Mouse (Mus musculus): Measurements from ENCODE around the gene Tmem203.

Tmem203 gene

GRCm38 (mm10) chr2:25290101-25290815, 35.0 kb downstream of the Tmem203 start:
- peak; percentile 86 for DNase-seq (ENCODE audit: low read depth, low spot score)

- no peak for DNase-seq (ENCODE audit: low read depth, low spot score)
Measured at GRCm38 (mm10) chr2:25290816-25291130, 35.5 kb downstream of the Tmem203 start.

- no peak for DNase-seq (ENCODE audit: low read depth, low spot score)
Measured at GRCm38 (mm10) chr2:25291184-25292053, 36.2 kb downstream of the Tmem203 start.

DNA sequence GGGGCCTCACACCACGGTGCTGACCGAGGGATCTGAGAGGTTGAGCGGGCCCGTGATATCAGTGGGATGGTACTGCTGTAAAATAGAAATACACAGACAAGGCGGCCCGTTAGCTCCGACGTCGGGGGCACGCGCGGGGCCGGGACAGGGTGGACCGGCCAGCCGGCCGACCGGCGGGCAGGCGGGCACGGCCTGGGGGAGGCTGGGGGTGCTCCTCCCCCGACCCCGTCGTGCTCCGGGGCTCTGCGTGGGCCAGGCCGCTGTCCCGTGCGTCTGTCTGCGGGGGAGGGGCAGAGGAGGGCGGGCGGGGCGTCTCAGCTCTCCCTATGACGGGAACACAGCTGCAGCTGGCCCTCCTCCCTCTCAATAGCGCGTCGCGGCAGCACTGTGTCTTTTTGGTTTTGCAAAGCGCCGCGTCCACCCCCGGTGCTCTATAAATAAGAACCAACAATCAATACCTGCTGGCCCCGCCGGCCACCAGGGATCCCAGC, 36.9 kb downstream of the Tmem203 start:
- peak; percentile 81 for DNase-seq (ENCODE audit: low read depth, low spot score)

DNA sequence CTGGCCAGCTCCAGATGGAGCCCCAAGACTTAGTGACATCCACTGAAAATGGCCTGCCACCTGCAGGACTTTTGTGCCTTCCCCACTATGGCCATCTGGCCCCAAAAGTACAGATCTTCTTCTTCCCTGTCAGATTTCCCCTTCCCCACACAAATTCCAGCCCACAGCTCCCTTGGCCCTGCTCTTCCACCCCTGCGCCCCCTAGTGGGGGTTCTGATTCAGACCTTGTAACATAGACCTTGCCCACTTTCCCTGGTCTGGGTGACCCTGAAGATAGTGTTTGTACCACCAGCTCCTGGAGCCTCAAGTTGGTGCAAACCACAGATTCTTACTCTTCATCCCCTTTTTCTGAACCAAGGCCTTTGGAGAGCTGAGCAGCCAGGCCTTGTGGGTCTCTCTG, 37.6 kb downstream of the Tmem203 start:
- DNase-seq (ENCODE audit: low read depth, low spot score) = peak; percentile 80

GRCm38 (mm10) chr2:25293706-25294105, 38.5 kb downstream of the Tmem203 start:
- no peak for DNase-seq (ENCODE audit: low read depth, low spot score)

GRCm38 (mm10) chr2:25297093-25297492, 41.9 kb downstream of the Tmem203 start:
- DNase-seq (ENCODE audit: low read depth, low spot score) = no peak

- DNase-seq (ENCODE audit: low read depth, low spot score) = peak; percentile 79
Measured at GRCm38 (mm10) chr2:25298046-25298445, 42.8 kb downstream of the Tmem203 start.

- no peak for DNase-seq (ENCODE audit: low read depth, low spot score)
Measured at GRCm38 (mm10) chr2:25303452-25303851, 48.2 kb downstream of the Tmem203 start.

- DNase-seq (ENCODE audit: low read depth, low spot score) = peak; percentile 93
Measured at GRCm38 (mm10) chr2:25303931-25304656, 48.9 kb downstream of the Tmem203 start.

- DNase-seq (ENCODE audit: low read depth, low spot score) = peak; percentile 72
Measured at GRCm38 (mm10) chr2:25304657-25305541, 49.7 kb downstream of the Tmem203 start.

Measured in brain, adult 2 months (tissue).